Mouse (Mus musculus) neural tube, embryonic 15.5 days (tissue): ENCODE measurements at regions not wholly inside any gene's neighbourhood (a gene's known extent, or its start where the extent isn't known, plus 50 kb on each side); places are given as distances from the start of the nearest gene placed in this dataset.
A peak's percentile ranks its signal among the peaks of the same experiment; 100 is the strongest.

Source experiments
- ATAC-seq: fragments of 200-750 bp; cut with Nextera tagmentation; 2 replicates; pipeline ENCODE4 v1.8.0; 2017; ENCODE audit warnings: mild to moderate bottlenecking, moderate TSS enrichment, moderate library complexity; ENCODE audit not compliant: low FRiP score
- H3K27ac ChIP-seq: fragments of 300-500 bp; sonication (generic); replicated peaks from 2 replicates; pipeline ENCODE4 v1.5.1; 2015; ENCODE audit warnings: mild to moderate bottlenecking, inconsistent platforms
- H3K27me3 ChIP-seq: fragments of 300-500 bp; sonication (generic); replicated peaks from 2 replicates; pipeline ENCODE4 v1.6.1; 2015; ENCODE audit warnings: inconsistent platforms
- H3K36me3 ChIP-seq: fragments of 300-500 bp; sonication (generic); 2 replicates; pipeline ENCODE4 v1.6.1; 2015; ENCODE audit warnings: inconsistent platforms
- H3K4me1 ChIP-seq: fragments of 300-500 bp; sonication (generic); 2 replicates; pipeline ENCODE4 v1.6.1; 2015; ENCODE audit warnings: inconsistent platforms
- H3K4me2 ChIP-seq: fragments of 300-500 bp; sonication (generic); 2 replicates; pipeline ENCODE4 v1.6.1; 2015; ENCODE audit warnings: inconsistent platforms, mild to moderate bottlenecking, moderate library complexity
- H3K4me3 ChIP-seq: fragments of 300-500 bp; sonication (generic); replicated peaks from 2 replicates; pipeline ENCODE4 v1.5.1; 2015; ENCODE audit warnings: mild to moderate bottlenecking, inconsistent platforms
- H3K9ac ChIP-seq: fragments of 300-500 bp; sonication (generic); replicated peaks from 2 replicates; pipeline ENCODE4 v1.6.1; 2015; ENCODE audit warnings: mild to moderate bottlenecking, inconsistent platforms
- H3K9me3 ChIP-seq: fragments of 300-500 bp; sonication (generic); replicated peaks from 2 replicates; pipeline ENCODE4 v1.6.1; 2016; ENCODE audit warnings: inconsistent platforms
- WGBS: fragments of 180-500 bp; shearing (Covaris S2); methylation state at CpG from one replicate; pipeline ENCODE4 v1.1.7; 2015; ENCODE audit warnings: mixed read lengths; 5-methylcytosine and 5-hydroxymethylcytosine counted together

DNA sequence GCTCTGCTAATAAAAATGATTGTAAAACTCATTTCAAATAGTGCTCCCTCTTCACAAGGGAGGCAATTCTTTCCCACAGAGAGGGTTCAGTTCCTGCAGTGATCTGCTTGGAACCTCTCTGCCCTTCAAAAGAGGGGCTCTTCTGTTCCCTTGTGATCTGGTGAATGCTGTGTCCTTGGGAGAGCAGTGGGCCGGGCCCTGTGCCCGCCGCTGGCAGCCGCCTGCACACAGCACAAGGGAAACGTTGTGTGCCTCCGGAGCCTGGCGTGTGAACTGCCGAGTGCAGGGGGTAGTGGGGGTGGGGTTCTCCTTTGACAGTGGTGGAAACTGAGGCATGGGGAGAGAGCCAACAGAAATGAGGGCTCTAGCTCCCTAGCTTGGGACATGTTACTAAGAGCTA, 54.4 kb upstream of the Csrp1 start:
- WGBS: 35% methylated on average over 8 of the region's 8 CpGs
- Histone ChIP-seq H3K9ac (no peak overlapping the region), H3K4me2 (no peak overlapping the region), H3K36me3 (no peaks in the 10 kb centered on the region), H3K27ac (peak overlapping the region; percentile 65), H3K4me1 (peaks cover 34% of the 10 kb centered on the region), H3K9me3 (no peaks in the 10 kb centered on the region), H3K27me3 (no peaks in the 10 kb centered on the region), H3K4me3 (no peak overlapping the region)
- ATAC-seq: no peak

DNA sequence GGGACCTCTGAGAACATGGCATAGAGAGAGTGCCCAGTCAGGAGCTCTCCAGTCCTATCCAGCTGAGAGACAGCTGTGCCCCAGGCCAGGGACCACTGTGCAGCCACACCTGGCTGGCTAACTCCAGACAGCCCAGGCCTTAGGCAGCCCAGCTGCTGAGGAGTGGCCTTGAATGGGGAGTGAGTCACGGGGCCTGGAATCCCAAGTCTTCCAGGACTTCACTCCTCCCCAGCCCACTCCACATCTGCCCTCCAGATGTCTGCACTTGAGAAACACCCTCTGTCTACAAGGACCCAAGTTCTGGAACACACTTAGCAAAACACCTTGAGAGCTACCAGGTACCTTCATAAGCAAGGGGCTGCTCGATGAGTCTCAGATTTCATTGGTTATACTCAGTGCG, 51.5 kb upstream of the Csrp1 start:
- Histone ChIP-seq H3K9ac (no peak overlapping the region), H3K27me3 (no peaks in the 10 kb centered on the region), H3K27ac (no peak overlapping the region), H3K36me3 (no peaks in the 10 kb centered on the region), H3K4me3 (no peak overlapping the region), H3K4me2 (no peak overlapping the region), H3K4me1 (peaks cover 51% of the 10 kb centered on the region), H3K9me3 (no peaks in the 10 kb centered on the region)
- no peak for ATAC-seq
- whole genome bisulfite sequencing: 91% methylated on average over 3 of the region's 3 CpGs

DNA sequence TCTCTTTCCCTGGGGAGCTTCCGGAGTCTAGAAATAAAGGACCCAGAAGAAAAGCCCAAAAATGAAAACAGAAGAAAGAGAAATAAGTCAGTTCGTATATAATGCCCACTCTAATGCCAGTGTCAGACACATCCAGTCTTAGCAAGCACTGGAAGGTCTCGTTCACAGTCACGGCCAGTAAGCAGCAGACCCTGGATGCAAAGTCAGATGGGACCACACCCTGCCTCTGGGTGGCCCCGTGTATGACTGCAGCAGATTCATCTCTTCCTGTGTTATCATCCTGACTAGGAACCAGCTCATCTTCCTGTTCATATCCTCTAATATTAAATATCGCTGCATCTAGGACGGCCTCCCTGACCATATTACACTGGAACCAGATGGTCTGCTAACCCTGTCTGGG, 50.9 kb upstream of the Csrp1 start:
- Histone ChIP-seq H3K27ac (no peak overlapping the region), H3K9me3 (no peaks in the 10 kb centered on the region), H3K9ac (no peak overlapping the region), H3K4me1 (peaks cover 49% of the 10 kb centered on the region), H3K4me3 (no peak overlapping the region), H3K27me3 (no peaks in the 10 kb centered on the region), H3K4me2 (no peak overlapping the region), H3K36me3 (no peaks in the 10 kb centered on the region)
- 86% methylated on average over 7 of the region's 7 CpGs for WGBS
- ATAC-seq: no peak

DNA sequence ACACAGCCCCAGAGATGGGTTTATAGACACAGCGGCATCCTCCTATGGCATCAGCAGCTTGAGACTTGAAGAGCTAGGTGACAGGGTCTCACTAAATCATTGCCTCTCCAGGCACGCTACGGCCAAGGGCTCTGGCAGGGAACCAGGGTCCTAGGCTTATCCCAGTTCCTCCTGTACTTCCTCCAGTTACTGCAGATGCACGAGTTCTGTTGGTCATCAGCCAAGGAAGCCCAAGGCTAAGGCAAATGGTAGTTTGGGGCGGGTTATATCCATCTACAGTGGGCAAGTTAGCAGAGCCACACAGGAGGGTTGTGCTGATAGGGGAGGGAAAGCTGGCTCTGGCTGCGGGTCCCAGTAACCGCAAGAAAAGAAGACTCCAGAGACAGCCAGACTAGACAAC, 50.1 kb upstream of the Csrp1 start:
- Histone ChIP-seq H3K4me1 (peaks cover 47% of the 10 kb centered on the region), H3K27ac (no peak overlapping the region), H3K4me2 (peak overlapping the region; percentile 53), H3K4me3 (no peak overlapping the region), H3K27me3 (no peaks in the 10 kb centered on the region), H3K36me3 (no peaks in the 10 kb centered on the region), H3K9me3 (no peaks in the 10 kb centered on the region), H3K9ac (no peak overlapping the region)
- ATAC-seq: peak; percentile 7; the same call in 1 of the 2 replicates
- 37% methylated on average over 7 of the region's 7 CpGs for WGBS
